Mouse (Mus musculus): ENCODE measurements around the gene C2cd5.

GRCm38 (mm10) chr6:142989495-142989894 is 110.4 kb downstream of the C2cd5 start:
- TF ChIP-seq POLR2A (IDR thresholded peaks at IDR 0.05; ENCODE audit: insufficient read depth, low read length): no peak
- no peak for TF ChIP-seq CTCF (IDR thresholded peaks at IDR 0.05; ENCODE audit: low read depth, low read length)
- no peak for TF ChIP-seq EP300 (IDR thresholded peaks at IDR 0.05; ENCODE audit: insufficient read depth, low read depth, low read length)

All from ES-Bruce4 (cell line).